Mouse (Mus musculus) G1E (cell line): ENCODE results near the gene Tfeb. TPM values are rescaled to one million over a fixed set of nuclear protein-coding genes. Genes with fewer than 3 reads are reported as not detected.

Experiments used
- ATAC-seq: 2 replicates; pipeline ENCODE4 v1.8.0; 2016; ENCODE audit warnings: mild to moderate bottlenecking; ENCODE audit not compliant: insufficient number of reproducible peaks, poor library complexity, low FRiP score, severe bottlenecking; ENCODE audit errors: extremely low read depth
- DNase-seq: peaks from one replicate; pipeline ENCODE4 v3.0.0; 2012; ENCODE audit warnings: low spot score
- H3K27me3 ChIP-seq: 2 replicates; pipeline ENCODE4 v1.6.1; 2012; ENCODE audit warnings: mild to moderate bottlenecking, low read length, inconsistent platforms; ENCODE audit not compliant: insufficient read depth
- H3K36me3 ChIP-seq: replicated peaks from 2 replicates; pipeline ENCODE3; 2012; ENCODE audit warnings: mild to moderate bottlenecking, inconsistent platforms
- H3K4me1 ChIP-seq: 2 replicates; pipeline ENCODE4 v1.6.1; 2012; ENCODE audit warnings: low read depth, low read length, inconsistent platforms, mixed read lengths; ENCODE audit not compliant: insufficient read depth
- H3K4me3 ChIP-seq: 2 replicates; pipeline ENCODE4 v1.5.1; 2012; ENCODE audit warnings: low read depth, mild to moderate bottlenecking, inconsistent platforms, low read length, moderate library complexity, mixed read lengths
- H3K9me3 ChIP-seq: replicated peaks from 2 replicates; pipeline ENCODE4 v1.6.1; 2012; ENCODE audit warnings: inconsistent platforms
- CTCF ChIP-seq: IDR thresholded peaks from 2 replicates; pipeline ENCODE4 v1.5.1; 2012; ENCODE audit warnings: low read depth, low read length, inconsistent platforms, mixed read lengths
- GATA1 ChIP-seq: IDR thresholded peaks from 2 replicates; pipeline ENCODE4 v1.6.1; 2012; ENCODE audit warnings: borderline replicate concordance, low read length, inconsistent platforms, mixed read lengths
- GATA2 ChIP-seq: IDR thresholded peaks from 2 replicates; pipeline ENCODE4 v1.6.1; 2012; ENCODE audit warnings: low read depth, low read length, inconsistent platforms, borderline replicate concordance
- POLR2AphosphoS5 ChIP-seq: IDR thresholded peaks from 2 replicates; pipeline ENCODE4 v1.6.1; 2012; ENCODE audit warnings: low read depth, low read length, inconsistent platforms; ENCODE audit not compliant: insufficient replicate concordance
- TAL1 ChIP-seq: conservative IDR thresholded peaks from 2 replicates; pipeline ENCODE4 v1.6.1; 2012; ENCODE audit warnings: low read depth, low read length, inconsistent platforms, mixed read lengths
- polyA plus RNA-seq: library from polyadenylated mRNA; stranded (reverse); fragments of >175 nt; gene quantifications from 2 replicates; pipeline ENCODE4 v1.2.3, GENCODE M21; 2012
- total RNA-seq, 2 experiments: library from RNA; stranded (forward) in 1 of 2; stranded (reverse) in 1 of 2; fragments of 200-1000 nt in 1 of 2; fragments of >200 nt in 1 of 2; fragmentation: Nextera tagmentation in 1 of 2; gene quantifications; 2 replicates each; pipeline ENCODE4 v1.2.3; 2014 to 2017

Tfeb gene
- total and polyA plus RNA-seq, 3 experiments = 10.7 to 57.0 (median 11.9) TPM

GRCm38 (mm10) chr17:47767456-47768141, 30.8 kb downstream of the Tfeb start:
- DNase-seq (peak; percentile 37), ATAC-seq (no peak)
- Histone ChIP-seq H3K9me3 (peaks cover 18% of the 10 kb centered on the region), H3K27me3 (no peaks in the 10 kb centered on the region), H3K36me3 (peaks cover 30% of the 10 kb centered on the region), H3K4me3 (no peak overlapping the region; the same call in 1 of the 2 replicates), H3K4me1 (peaks cover 53% of the 10 kb centered on the region)
- no peak for TF ChIP-seq GATA2
- no peak for TF ChIP-seq GATA1
- no peak for TF ChIP-seq POLR2AphosphoS5
- no peak for TF ChIP-seq TAL1
- TF ChIP-seq CTCF = no peak

DNA sequence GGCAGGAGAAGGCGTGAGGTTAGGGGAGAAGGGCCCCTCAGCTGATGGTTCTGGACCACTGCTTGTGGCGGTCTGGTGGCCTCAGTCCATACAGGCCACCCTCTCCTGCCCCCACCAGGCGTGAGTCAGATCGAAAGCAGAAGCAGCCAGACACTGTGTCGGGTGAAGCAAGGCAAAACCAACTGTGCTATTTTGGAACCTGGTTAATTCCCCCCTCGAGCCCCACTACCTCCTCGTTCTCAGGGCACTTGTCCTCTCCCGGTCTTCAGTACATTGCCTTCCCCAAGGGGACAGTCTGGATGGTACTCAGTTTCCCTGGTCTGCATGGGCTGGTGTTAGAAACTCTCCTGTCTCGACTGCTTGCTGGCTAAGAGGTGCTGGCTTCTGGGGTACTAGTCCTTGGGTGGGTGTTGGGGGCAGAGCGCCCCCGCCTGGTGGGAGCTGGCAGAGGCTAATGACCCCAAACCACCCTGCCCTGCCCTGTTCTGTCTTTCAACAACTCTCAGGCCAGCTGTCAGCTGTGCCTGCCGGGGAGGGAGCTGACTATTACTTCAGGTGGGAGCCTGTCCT, 32.0 kb downstream of the Tfeb start:
- peaks cover 21% of the 10 kb centered on the region for H3K9me3 ChIP-seq
- TF ChIP-seq CTCF = peak; percentile 37
- no peak for TF ChIP-seq GATA1
- no peaks in the 10 kb centered on the region for H3K27me3 ChIP-seq
- H3K36me3 ChIP-seq = peaks cover 28% of the 10 kb centered on the region
- no peak for ATAC-seq
- peaks cover 48% of the 10 kb centered on the region for H3K4me1 ChIP-seq
- peak; percentile 34 for DNase-seq
- H3K4me3 ChIP-seq = no peak overlapping the region

- peaks cover 46% of the 10 kb centered on the region for H3K4me1 ChIP-seq
- H3K27me3 ChIP-seq = no peaks in the 10 kb centered on the region
- H3K36me3 ChIP-seq = peaks cover 32% of the 10 kb centered on the region
- H3K9me3 ChIP-seq = peaks cover 21% of the 10 kb centered on the region
- no peak for DNase-seq
- H3K4me3 ChIP-seq = no peak overlapping the region
- TF ChIP-seq GATA2 (no peak), POLR2AphosphoS5 (no peak), TAL1 (no peak), CTCF (no peak), GATA1 (no peak)
- ATAC-seq = no peak
These were observed 32.8 kb downstream of the Tfeb start for GRCm38 (mm10) chr17:47769389-47770299.

DNA sequence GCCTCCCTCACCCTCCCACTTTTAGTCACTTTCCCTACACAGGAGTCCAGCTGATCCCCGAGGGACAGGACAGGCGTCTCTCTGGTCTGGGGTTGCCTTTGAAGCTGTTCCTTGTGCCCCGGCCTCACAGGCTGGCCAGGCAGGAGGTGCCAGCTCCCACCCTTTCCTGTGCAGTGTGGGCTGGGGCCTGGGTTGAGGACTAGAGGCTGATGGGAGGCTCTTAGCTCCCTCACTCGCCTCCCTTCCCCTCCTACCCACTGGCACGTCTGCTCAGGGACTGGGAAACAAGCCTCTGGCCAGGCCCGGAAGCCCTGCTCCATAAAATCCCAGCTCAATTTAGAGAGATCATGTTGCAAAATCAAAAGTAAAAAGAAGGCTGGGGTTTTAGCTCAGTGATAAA, 36.8 kb downstream of the Tfeb start:
- DNase-seq = no peak
- peaks cover 9% of the 10 kb centered on the region for H3K4me1 ChIP-seq
- H3K4me3 ChIP-seq = no peak overlapping the region
- no peak for ATAC-seq
- no peaks in the 10 kb centered on the region for H3K27me3 ChIP-seq
- no peak for TF ChIP-seq TAL1
- no peak for TF ChIP-seq GATA1
- no peak for TF ChIP-seq POLR2AphosphoS5
- no peak for TF ChIP-seq CTCF
- no peak for TF ChIP-seq GATA2
- peaks cover 21% of the 10 kb centered on the region for H3K9me3 ChIP-seq
- H3K36me3 ChIP-seq = peaks cover 40% of the 10 kb centered on the region

GRCm38 (mm10) chr17:47777141-47777540, 40.3 kb downstream of the Tfeb start:
- Histone ChIP-seq H3K4me3 (no peak overlapping the region), H3K36me3 (peaks cover 22% of the 10 kb centered on the region), H3K9me3 (peaks cover 8% of the 10 kb centered on the region), H3K27me3 (no peaks in the 10 kb centered on the region), H3K4me1 (peaks cover 10% of the 10 kb centered on the region; the same call in 1 of the 2 replicates)
- no peak for TF ChIP-seq POLR2AphosphoS5
- no peak for TF ChIP-seq GATA1
- TF ChIP-seq GATA2 = no peak
- TF ChIP-seq CTCF = no peak
- TF ChIP-seq TAL1 = no peak
- ATAC-seq (no peak), DNase-seq (no peak)

DNA sequence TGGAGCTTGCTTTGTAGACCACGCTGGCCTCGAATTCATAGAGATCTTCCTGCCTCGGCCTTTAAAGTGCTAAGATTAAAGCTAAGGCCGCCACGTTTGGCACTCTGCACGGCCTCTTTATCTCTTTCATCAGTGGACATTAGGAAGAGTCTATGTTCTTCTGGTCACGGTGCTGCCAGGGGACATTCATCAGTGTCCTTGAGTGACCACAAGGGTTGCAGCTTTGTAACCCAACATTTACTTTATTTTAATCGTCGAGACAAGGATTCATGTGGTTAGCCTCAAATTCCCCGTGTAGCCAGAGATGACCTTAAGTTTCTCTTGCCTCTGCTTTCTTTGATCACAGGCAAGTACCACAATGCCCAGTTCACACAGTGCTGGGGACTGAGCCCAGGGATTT, 43.6 kb downstream of the Tfeb start:
- peaks cover 13% of the 10 kb centered on the region for H3K4me1 ChIP-seq
- peaks cover 16% of the 10 kb centered on the region for H3K36me3 ChIP-seq
- H3K27me3 ChIP-seq = no peaks in the 10 kb centered on the region
- TF ChIP-seq TAL1 = no peak
- TF ChIP-seq GATA2 = no peak
- no peak for TF ChIP-seq GATA1
- TF ChIP-seq POLR2AphosphoS5 = no peak
- TF ChIP-seq CTCF = no peak
- DNase-seq (no peak), ATAC-seq (no peak)
- no peaks in the 10 kb centered on the region for H3K9me3 ChIP-seq
- H3K4me3 ChIP-seq = no peak overlapping the region
